Mouse (Mus musculus): ENCODE measurements at regions not wholly inside any gene's neighbourhood (a gene's known extent, or its start where the extent isn't known, plus 50 kb on each side); places are given as distances from the start of the nearest gene placed in this dataset.

- no peak for DNase-seq (ENCODE audit: inconsistent ontology term)
Observed at GRCm38 (mm10) chr16:45033268-45033667, 59.9 kb upstream of the Ccdc80 start.

- DNase-seq (ENCODE audit: inconsistent ontology term), result no peak
Observed at GRCm38 (mm10) chr16:45034401-45034800, 58.8 kb upstream of the Ccdc80 start.

- DNase-seq (ENCODE audit: inconsistent ontology term), result peak; percentile 80
Observed at GRCm38 (mm10) chr16:45036806-45037520, 56.2 kb upstream of the Ccdc80 start.

DNA sequence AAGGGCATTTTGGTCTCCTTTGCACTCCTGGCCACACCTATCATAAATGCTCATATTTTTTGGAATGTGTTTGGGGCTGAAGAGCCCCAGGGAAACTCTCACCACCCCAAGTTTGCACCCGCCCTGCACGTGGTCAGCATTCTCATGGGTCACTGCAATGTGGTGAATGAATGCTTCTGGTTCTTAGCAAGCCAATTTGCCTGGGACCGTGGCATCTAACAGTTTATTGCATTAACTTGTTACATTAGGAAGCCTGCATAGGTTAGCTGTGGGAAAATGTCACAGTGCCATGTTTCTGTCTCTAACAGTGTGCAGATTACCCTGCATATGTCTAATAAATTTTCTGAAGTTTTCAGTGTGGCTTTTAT, 55.7 kb upstream of the Ccdc80 start:
- DNase-seq (ENCODE audit: inconsistent ontology term), result peak; percentile 14

DNA sequence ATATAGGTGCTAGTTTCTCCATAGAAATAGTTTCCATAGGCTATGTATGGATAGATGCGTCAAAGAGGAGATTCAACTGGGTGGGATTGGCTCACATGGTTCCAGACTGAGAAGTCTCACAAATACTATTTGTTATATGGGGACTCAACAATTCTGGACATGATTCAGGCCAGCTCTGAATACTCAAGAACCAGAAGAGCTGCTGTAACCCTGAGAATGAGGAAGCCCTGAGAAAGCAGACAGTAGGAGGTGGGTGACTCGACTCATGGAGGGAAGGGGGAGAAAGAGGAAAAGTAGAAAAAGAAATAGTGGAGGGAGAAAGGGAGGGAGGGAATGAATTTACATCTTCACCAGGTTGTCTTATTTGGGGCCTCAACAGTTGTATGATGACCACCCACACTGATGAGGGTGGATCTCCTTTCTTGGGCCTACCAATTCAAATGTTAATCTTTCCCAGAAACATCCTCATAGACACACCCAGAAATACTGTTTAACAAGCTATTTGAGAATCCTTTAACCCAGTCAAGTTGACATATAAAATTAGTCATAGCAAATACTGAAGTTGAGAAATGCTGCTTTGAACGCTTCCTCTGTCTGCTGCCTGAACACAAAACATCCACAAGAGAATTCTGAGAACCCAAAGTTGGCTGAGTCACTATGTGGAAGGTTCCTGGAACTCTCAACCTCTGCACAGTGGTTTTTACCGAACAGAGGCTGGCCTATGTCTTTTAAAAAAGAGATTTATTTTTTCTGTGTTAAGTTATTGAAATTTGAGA, 54.8 kb upstream of the Ccdc80 start:
- DNase-seq (ENCODE audit: inconsistent ontology term), result peak; percentile 52
